Mouse (Mus musculus) lung, adult 2 months (tissue): Measurements from ENCODE around the gene Arfip1.

Experiments used
- CTCF ChIP-seq: fragments of 200-500 bp; IDR thresholded peaks from 2 replicates; pipeline ENCODE4 v1.5.1; 2011; ENCODE audit warnings: mild to moderate bottlenecking, low read length, control low read depth; ENCODE audit not compliant: insufficient read depth
- POLR2A ChIP-seq: fragments of 200-500 bp; IDR thresholded peaks from 2 replicates; pipeline ENCODE4 v1.6.1; 2011; ENCODE audit warnings: low read depth, mild to moderate bottlenecking, control low read depth, low read length, borderline replicate concordance; ENCODE audit errors: extremely low read depth

GRCm38 (mm10) chr3:84492148-84492547 lies 90.3 kb downstream of the Arfip1 start:
- TF ChIP-seq CTCF (no peak), POLR2A (no peak)
